Mouse (Mus musculus): ENCODE results near the gene Rps6ka3. TPM values are rescaled to one million over a fixed set of nuclear protein-coding genes. Genes with fewer than 3 reads are reported as not detected.

Gene Rps6ka3
- total RNA-seq, 1 experiment, result 9.6 TPM

DNA sequence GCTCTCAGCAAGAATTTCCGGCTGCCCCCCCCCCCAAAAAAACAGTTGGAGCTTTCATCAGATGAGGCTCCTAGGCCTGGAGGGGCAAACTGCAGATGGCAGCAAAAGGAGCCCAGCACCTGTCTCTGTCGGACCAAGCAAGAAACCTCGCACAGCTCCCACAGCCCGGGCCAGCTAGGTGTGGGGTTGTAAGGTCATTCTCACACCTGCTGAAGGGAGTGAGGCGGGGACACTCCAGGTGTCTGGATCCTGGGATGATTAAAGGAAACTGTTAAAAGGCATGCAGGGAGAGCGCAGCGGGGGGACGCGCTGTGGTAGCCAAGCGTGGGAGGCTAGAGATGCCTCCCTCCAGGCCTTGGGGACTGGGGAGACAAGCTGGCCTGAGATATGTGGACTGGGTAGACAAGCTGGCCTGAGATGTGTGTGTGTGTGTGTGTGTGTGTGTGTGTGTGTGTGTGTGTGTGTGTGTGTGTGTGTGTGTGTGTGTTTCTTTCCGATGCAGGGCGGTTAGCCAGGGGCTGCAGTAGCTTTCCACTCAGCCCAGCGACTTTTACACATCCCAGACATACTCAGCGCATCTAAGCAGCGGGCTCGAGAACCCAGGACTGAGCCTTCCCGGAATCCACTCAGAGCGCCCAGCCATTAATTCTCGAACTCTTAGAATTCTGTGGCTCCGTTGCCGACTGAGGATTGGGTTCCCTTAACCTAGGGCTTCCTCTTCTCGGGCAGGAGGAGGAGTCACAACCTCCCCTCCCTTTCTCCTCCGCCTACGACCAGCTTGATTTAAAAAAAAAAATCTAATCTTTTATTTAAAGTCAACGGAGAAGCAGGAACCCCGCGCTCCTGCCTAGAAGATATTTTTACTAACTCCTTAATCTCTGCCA, 44.1 kb downstream of the Rps6ka3 start:
- H3K4me1 ChIP-seq (ENCODE audit: control insufficient read depth in 2 of 2, insufficient read depth in 2 of 2, low read length in 2 of 2, poor library complexity in 1 of 2), result no peaks in the 10 kb centered on the region; a peak in 1 of 4 replicates
- TF ChIP-seq ZC3H11A (IDR thresholded peaks at IDR 0.05; ENCODE audit: borderline replicate concordance, low read depth, low read length) (no peak), ZNF384 (IDR thresholded peaks at IDR 0.05; ENCODE audit: low read depth, low read length) (no peak), MAFK (IDR thresholded peaks at IDR 0.05; ENCODE audit: insufficient read depth, low read depth, low read length) (no peak), HCFC1 (IDR thresholded peaks at IDR 0.05; ENCODE audit: borderline replicate concordance, insufficient read depth, low read length) (no peak), CHD2 (IDR thresholded peaks at IDR 0.05; ENCODE audit: low read depth, low read length) (no peak)
- H3K36me3 ChIP-seq (ENCODE audit: control insufficient read depth, insufficient read depth, low read length, poor library complexity, severe bottlenecking), result no peaks in the 10 kb centered on the region
- in situ Hi-C loops (cut with MboI; ENCODE audit: low sequenced_read_pairs in 2 of 2, unreplicated experiment in 2 of 2), result no loop called here
- 0 out of 2 replicates have a peak overlapping the region, but pooled peaks have one; percentile 19 for H3K9ac ChIP-seq (ENCODE audit: insufficient read depth, low read depth, low read length, poor library complexity, severe bottlenecking)
- no peak overlapping the region for H3K27ac ChIP-seq (ENCODE audit: insufficient read depth, low read depth, low read length, poor library complexity, severe bottlenecking)
- DNase-seq (ENCODE audit: low read depth, low spot score), result no peak
- peak overlapping the region; percentile 65 to 90 for H3K4me3 ChIP-seq (ENCODE audit: insufficient read depth in 1 of 2, low read depth in 1 of 2, low read length in 2 of 2, poor library complexity in 1 of 2, severe bottlenecking in 1 of 2)
- H3K9me3 ChIP-seq (ENCODE audit: control insufficient read depth, insufficient read depth, low read depth, low read length), result no peaks in the 10 kb centered on the region

DNA sequence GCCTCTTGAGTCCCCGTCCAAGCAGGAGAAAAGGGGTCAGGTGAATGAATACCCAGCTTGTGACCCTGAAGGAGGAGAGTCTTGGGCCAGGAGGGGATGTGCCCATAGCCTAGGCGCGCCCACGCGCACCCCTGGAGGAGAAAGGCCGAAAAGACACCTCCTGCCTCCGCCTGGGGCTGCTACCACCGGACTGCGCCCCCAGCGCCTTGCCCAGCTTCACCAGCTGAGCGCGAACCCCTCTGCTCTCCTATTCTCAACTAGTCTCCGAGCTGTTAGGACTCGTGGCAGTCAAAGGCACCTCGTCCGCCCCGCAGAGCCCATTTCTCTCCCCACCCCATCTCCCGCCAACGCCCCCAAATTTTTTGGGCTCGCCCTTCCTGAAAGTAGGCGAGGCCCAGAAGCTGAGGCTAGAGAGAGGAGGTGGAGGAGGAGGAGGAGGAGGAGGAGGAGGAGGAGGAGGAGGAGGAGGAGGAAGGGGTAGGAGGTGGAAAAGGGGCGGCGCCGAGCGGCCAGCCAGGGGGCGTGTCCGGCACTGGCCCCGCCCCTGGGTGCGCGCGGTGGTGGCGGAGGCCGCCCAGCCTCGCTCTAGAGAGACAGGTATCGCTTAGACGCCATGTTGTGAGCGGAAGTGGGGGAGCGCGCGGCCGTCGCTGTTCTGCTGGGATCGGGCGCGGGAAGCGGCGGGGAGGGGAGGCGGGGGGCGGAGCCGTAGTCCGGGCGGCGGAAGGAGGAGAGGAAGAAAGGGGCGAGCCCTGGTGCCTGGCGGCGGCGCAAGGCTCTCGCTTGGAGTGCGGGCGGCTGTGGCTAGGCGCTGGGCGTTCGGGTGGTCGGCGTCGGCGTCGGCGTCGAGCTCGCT, 45.2 kb downstream of the Rps6ka3 start:
- TF ChIP-seq ZC3H11A (IDR thresholded peaks at IDR 0.05; ENCODE audit: borderline replicate concordance, low read depth, low read length) (no peak), HCFC1 (IDR thresholded peaks at IDR 0.05; ENCODE audit: borderline replicate concordance, insufficient read depth, low read length) (no peak), ZNF384 (IDR thresholded peaks at IDR 0.05; ENCODE audit: low read depth, low read length) (no peak), CHD2 (IDR thresholded peaks at IDR 0.05; ENCODE audit: low read depth, low read length) (no peak), MAFK (IDR thresholded peaks at IDR 0.05; ENCODE audit: insufficient read depth, low read depth, low read length) (no peak)
- Histone ChIP-seq H3K9ac (ENCODE audit: insufficient read depth, low read depth, low read length, poor library complexity, severe bottlenecking) (peak overlapping the region; percentile 94), H3K4me3 (ENCODE audit: insufficient read depth in 1 of 2, low read depth in 1 of 2, low read length in 2 of 2, poor library complexity in 1 of 2, severe bottlenecking in 1 of 2) (peak overlapping the region; percentile 90 to 97), H3K4me1 (ENCODE audit: control insufficient read depth in 2 of 2, insufficient read depth in 2 of 2, low read length in 2 of 2, poor library complexity in 1 of 2) (no peaks in the 10 kb centered on the region; a peak in 1 of 4 replicates), H3K9me3 (ENCODE audit: control insufficient read depth, insufficient read depth, low read depth, low read length) (no peaks in the 10 kb centered on the region), H3K27ac (ENCODE audit: insufficient read depth, low read depth, low read length, poor library complexity, severe bottlenecking) (peak overlapping the region; percentile 67), H3K36me3 (ENCODE audit: control insufficient read depth, insufficient read depth, low read length, poor library complexity, severe bottlenecking) (no peaks in the 10 kb centered on the region)
- DNase-seq (ENCODE audit: low read depth, low spot score), result peak; percentile 70
- in situ Hi-C loops (cut with MboI; ENCODE audit: low sequenced_read_pairs in 2 of 2, unreplicated experiment in 2 of 2), result no loop called here

DNA sequence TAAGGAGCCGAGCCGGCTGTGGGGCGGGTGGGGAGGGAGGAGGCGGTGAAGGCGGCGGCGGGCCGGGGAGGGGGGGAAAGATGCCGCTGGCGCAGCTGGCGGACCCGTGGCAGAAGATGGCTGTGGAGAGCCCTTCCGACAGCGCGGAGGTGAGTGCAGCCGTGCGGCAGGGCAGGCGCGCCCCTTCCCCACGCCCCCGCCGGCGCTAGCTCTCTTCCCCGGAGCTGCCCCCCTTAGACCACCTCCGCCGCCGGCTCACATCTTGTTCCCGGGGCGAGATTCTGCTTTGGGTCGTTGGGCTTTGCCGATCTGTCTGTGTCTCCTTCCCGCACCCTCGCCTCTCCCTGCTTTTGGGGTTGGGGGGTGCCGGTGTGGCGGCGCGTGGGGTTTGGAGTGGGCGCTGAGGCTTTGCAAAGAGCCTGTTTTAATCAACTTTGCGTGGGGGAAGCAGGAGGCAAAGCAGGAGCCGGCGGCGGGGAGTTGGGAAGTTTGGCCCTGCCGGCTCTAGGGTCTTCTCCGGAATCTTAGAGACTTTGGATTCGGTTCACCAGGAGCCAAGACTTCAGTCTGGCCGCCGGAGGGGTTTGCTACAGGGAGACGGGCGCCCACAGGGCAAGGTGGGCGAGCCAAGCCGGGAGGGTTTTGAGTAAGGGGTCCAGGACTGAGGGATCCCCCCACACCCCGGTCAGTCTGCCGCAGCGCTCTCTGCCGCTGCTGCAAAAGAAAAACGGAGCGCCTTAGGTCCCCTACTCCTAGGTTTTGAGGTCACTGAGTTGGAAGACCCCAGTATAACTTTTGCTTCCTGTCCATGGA, 46.1 kb downstream of the Rps6ka3 start:
- peak overlapping the region; percentile 94 for H3K9ac ChIP-seq (ENCODE audit: insufficient read depth, low read depth, low read length, poor library complexity, severe bottlenecking)
- no peaks in the 10 kb centered on the region; a peak in 1 of 4 replicates for H3K4me1 ChIP-seq (ENCODE audit: control insufficient read depth in 2 of 2, insufficient read depth in 2 of 2, low read length in 2 of 2, poor library complexity in 1 of 2)
- H3K27ac ChIP-seq (ENCODE audit: insufficient read depth, low read depth, low read length, poor library complexity, severe bottlenecking), result peak overlapping the region; percentile 67; the same call in 1 of the 2 replicates
- TF ChIP-seq HCFC1 (IDR thresholded peaks at IDR 0.05; ENCODE audit: borderline replicate concordance, insufficient read depth, low read length), result no peak
- H3K9me3 ChIP-seq (ENCODE audit: control insufficient read depth, insufficient read depth, low read depth, low read length), result no peaks in the 10 kb centered on the region
- H3K36me3 ChIP-seq (ENCODE audit: control insufficient read depth, insufficient read depth, low read length, poor library complexity, severe bottlenecking), result no peaks in the 10 kb centered on the region
- no peak for DNase-seq (ENCODE audit: low read depth, low spot score)
- in situ Hi-C loops (cut with MboI; ENCODE audit: low sequenced_read_pairs in 2 of 2, unreplicated experiment in 2 of 2), result no loop called here
- peak overlapping the region; percentile 90 to 97 for H3K4me3 ChIP-seq (ENCODE audit: insufficient read depth in 1 of 2, low read depth in 1 of 2, low read length in 2 of 2, poor library complexity in 1 of 2, severe bottlenecking in 1 of 2)

DNA sequence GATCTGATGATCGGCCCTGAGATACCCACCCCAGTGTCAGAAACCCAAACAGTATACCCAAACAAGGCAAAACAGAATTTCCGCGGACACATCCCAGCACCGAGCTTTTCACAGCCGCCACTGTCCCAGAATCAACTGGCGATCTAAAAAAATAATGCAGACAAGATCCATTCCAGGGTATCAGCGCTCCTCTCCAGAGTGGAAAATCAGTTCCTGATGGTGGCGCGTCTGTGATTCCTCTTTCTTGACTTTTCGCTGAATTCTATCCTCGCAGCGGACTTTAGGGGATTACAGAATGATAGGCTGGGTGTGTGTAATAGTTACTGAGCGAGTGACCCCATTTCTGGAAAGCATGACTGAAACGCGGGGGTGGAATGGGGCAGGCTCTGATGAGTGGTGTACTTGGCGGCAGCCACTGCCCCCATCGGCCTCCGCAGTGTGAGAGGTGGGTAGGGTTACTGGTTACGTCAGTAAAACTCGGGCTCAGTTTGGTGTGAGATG, 46.9 kb downstream of the Rps6ka3 start:
- TF ChIP-seq ZC3H11A (IDR thresholded peaks at IDR 0.05; ENCODE audit: borderline replicate concordance, low read depth, low read length), result no peak
- TF ChIP-seq HCFC1 (IDR thresholded peaks at IDR 0.05; ENCODE audit: borderline replicate concordance, insufficient read depth, low read length), result no peak
- TF ChIP-seq CHD2 (IDR thresholded peaks at IDR 0.05; ENCODE audit: low read depth, low read length), result no peak
- TF ChIP-seq ZNF384 (IDR thresholded peaks at IDR 0.05; ENCODE audit: low read depth, low read length), result no peak
- TF ChIP-seq MAFK (IDR thresholded peaks at IDR 0.05; ENCODE audit: insufficient read depth, low read depth, low read length), result no peak
- Histone ChIP-seq H3K27ac (ENCODE audit: insufficient read depth, low read depth, low read length, poor library complexity, severe bottlenecking) (no peak overlapping the region), H3K9ac (ENCODE audit: insufficient read depth, low read depth, low read length, poor library complexity, severe bottlenecking) (peak overlapping the region; percentile 94)

More for the DNA sequence above, 46.9 kb downstream of the Rps6ka3 start:
- Histone ChIP-seq H3K36me3 (ENCODE audit: control insufficient read depth, insufficient read depth, low read length, poor library complexity, severe bottlenecking) (no peaks in the 10 kb centered on the region), H3K4me1 (ENCODE audit: control insufficient read depth in 2 of 2, insufficient read depth in 2 of 2, low read length in 2 of 2, poor library complexity in 1 of 2) (no peaks in the 10 kb centered on the region; a peak in 1 of 4 replicates), H3K4me3 (ENCODE audit: insufficient read depth in 1 of 2, low read depth in 1 of 2, low read length in 2 of 2, poor library complexity in 1 of 2, severe bottlenecking in 1 of 2) (peak overlapping the region; percentile 90 to 97), H3K9me3 (ENCODE audit: control insufficient read depth, insufficient read depth, low read depth, low read length) (no peaks in the 10 kb centered on the region)
- DNase-seq (ENCODE audit: low read depth, low spot score), result no peak
- in situ Hi-C loops (cut with MboI; ENCODE audit: low sequenced_read_pairs in 2 of 2, unreplicated experiment in 2 of 2), result no loop called here
